Mouse (Mus musculus): ENCODE results near the gene Higd1a. TPM values are rescaled to one million over a fixed set of nuclear protein-coding genes. Genes with fewer than 3 reads are reported as not detected.

The Higd1a gene
- polyA plus RNA-seq, 1 experiment from 2014 or later = 154 TPM

- no peaks in the 10 kb centered on the region for H3K9me3 ChIP-seq (replicated peaks; ENCODE audit: control insufficient read depth, low read length, poor library complexity, severe bottlenecking)
- no peak overlapping the region for H3K4me3 ChIP-seq (ENCODE audit: low read depth, low read length)
- no peaks in the 10 kb centered on the region for H3K27me3 ChIP-seq (ENCODE audit: control insufficient read depth, insufficient read depth, low read depth, low read length)
- no peak overlapping the region for H3K9ac ChIP-seq (ENCODE audit: low read depth, low read length)
- no peak overlapping the region for H3K27ac ChIP-seq (ENCODE audit: low read length)
- ATAC-seq = no peak
- H3K36me3 ChIP-seq (ENCODE audit: control insufficient read depth, insufficient read depth, low read length) = no peaks in the 10 kb centered on the region
- WGBS = 49% methylated on average over 5 of the region's 6 CpGs
- no peak overlapping the region for H3K4me2 ChIP-seq (ENCODE audit: low read length)
- H3K4me1 ChIP-seq (ENCODE audit: control insufficient read depth, insufficient read depth, low read length) = 0 out of 2 replicates have a peak, but pooled peaks cover 2% of the 10 kb centered on the region
Measured at GRCm38 (mm10) chr9:121798887-121799520, 59.2 kb downstream of the Higd1a start.

Other genes starting within 250 kb of the Higd1a start
- not detected in 2 replicates for gene Lyzl4, start 216.3 kb downstream of the Higd1a start, polyA plus RNA-seq (2015; fragmentation: Nextera tagmentation; extraction: Ambion mirVana)
- gene Vipr1, start 215.6 kb downstream of the Higd1a start, polyA plus RNA-seq (2015; fragmentation: Nextera tagmentation; extraction: Ambion mirVana) = 0.15 and 0.53 TPM in 2 replicates
- gene Sec22c, start 152.9 kb downstream of the Higd1a start, polyA plus RNA-seq (2015; fragmentation: Nextera tagmentation; extraction: Ambion mirVana) = 32.0 and 34.5 TPM in 2 replicates
- 143 and 157 TPM in 2 replicates for gene Ss18l2, start 148.0 kb downstream of the Higd1a start, polyA plus RNA-seq (2015; fragmentation: Nextera tagmentation; extraction: Ambion mirVana)
- gene Nktr, start 139.2 kb downstream of the Higd1a start, polyA plus RNA-seq (2015; fragmentation: Nextera tagmentation; extraction: Ambion mirVana) = 45.3 and 63.1 TPM in 2 replicates
- 21.1 and 23.6 TPM in 2 replicates for gene Zfp651, start 99.0 kb downstream of the Higd1a start, polyA plus RNA-seq (2015; fragmentation: Nextera tagmentation; extraction: Ambion mirVana)
- 1.5 and 1.6 TPM in 2 replicates for gene Klhl40, start 80.8 kb downstream of the Higd1a start, polyA plus RNA-seq (2015; fragmentation: Nextera tagmentation; extraction: Ambion mirVana)
- gene Hhatl, start 65.9 kb downstream of the Higd1a start, polyA plus RNA-seq (2015; fragmentation: Nextera tagmentation; extraction: Ambion mirVana) = 0.16 TPM in 1 of 2 replicates, not detected in the other
- gene Ccdc13, start 18.9 kb downstream of the Higd1a start, polyA plus RNA-seq (2015; fragmentation: Nextera tagmentation; extraction: Ambion mirVana) = 5.1 and 6.8 TPM in 2 replicates
- gene Ackr2, start 40.0 kb upstream of the Higd1a start, polyA plus RNA-seq (2015; fragmentation: Nextera tagmentation; extraction: Ambion mirVana) = 3.2 and 3.3 TPM in 2 replicates
- gene Cyp8b1, start 57.9 kb upstream of the Higd1a start, polyA plus RNA-seq (2015; fragmentation: Nextera tagmentation; extraction: Ambion mirVana) = not detected in 2 replicates
- 1.5 and 2.6 TPM in 2 replicates for gene Fam198a, start 92.6 kb upstream of the Higd1a start, polyA plus RNA-seq (2015; fragmentation: Nextera tagmentation; extraction: Ambion mirVana)
- 40.2 and 42.0 TPM in 2 replicates for gene Pomgnt2, start 138.7 kb upstream of the Higd1a start, polyA plus RNA-seq (2015; fragmentation: Nextera tagmentation; extraction: Ambion mirVana)

Measured in midbrain, embryonic 16.5 days (tissue).